Mouse (Mus musculus) embryonic facial prominence, embryonic 14.5 days (tissue): ENCODE results near the gene Muc13. TPM values are rescaled to one million over a fixed set of nuclear protein-coding genes. Genes with fewer than 3 reads are reported as not detected.
A peak's percentile ranks its signal among the peaks of the same experiment; 100 is the strongest.

Experiments
- ATAC-seq: fragments of 200-750 bp; cut with Nextera tagmentation; 2 replicates; pipeline ENCODE4 v1.8.0; 2017; ENCODE audit warnings: low read depth, moderate number of reproducible peaks, moderate TSS enrichment
- DNase-seq: peaks from one replicate; pipeline ENCODE4 v3.0.0-alpha.2; 2015; ENCODE audit warnings: low spot score
- H3K27ac ChIP-seq: fragments of 300-500 bp; sonication (generic); replicated peaks from 2 replicates; pipeline ENCODE4 v1.5.1; 2014; ENCODE audit warnings: low read depth, mild to moderate bottlenecking, low read length, moderate library complexity
- H3K27me3 ChIP-seq: fragments of 300-500 bp; sonication (generic); replicated peaks from 2 replicates; pipeline ENCODE4 v1.6.1; 2014; ENCODE audit warnings: low read length; ENCODE audit not compliant: control insufficient read depth, insufficient read depth
- H3K36me3 ChIP-seq: fragments of 300-500 bp; sonication (generic); 2 replicates; pipeline ENCODE4 v1.6.1; 2014; ENCODE audit warnings: low read length, mixed read lengths; ENCODE audit not compliant: control insufficient read depth, insufficient read depth
- H3K4me1 ChIP-seq: fragments of 300-500 bp; sonication (generic); 2 replicates; pipeline ENCODE4 v1.6.1; 2014; ENCODE audit warnings: antibody characterized with exemption, low read length; ENCODE audit not compliant: control insufficient read depth, insufficient read depth
- H3K4me2 ChIP-seq: fragments of 300-500 bp; sonication (generic); 2 replicates; pipeline ENCODE4 v1.6.1; 2014; ENCODE audit warnings: low read depth, mild to moderate bottlenecking, low read length, moderate library complexity, mixed read lengths
- H3K4me3 ChIP-seq: fragments of 300-500 bp; sonication (generic); 2 replicates; pipeline ENCODE4 v1.5.1; 2014; ENCODE audit warnings: low read depth, mild to moderate bottlenecking, low read length
- H3K9ac ChIP-seq: fragments of 300-500 bp; sonication (generic); 2 replicates; pipeline ENCODE4 v1.6.1; 2014; ENCODE audit warnings: low read depth, mild to moderate bottlenecking, low read length, moderate library complexity, mixed read lengths
- H3K9me3 ChIP-seq: fragments of 300-500 bp; sonication (generic); 2 replicates; pipeline ENCODE4 v1.6.1; 2016; ENCODE audit warnings: low read length; ENCODE audit not compliant: control insufficient read depth
- WGBS: fragments of 180-500 bp; shearing (Covaris S2); extraction: QIAGEN DNeasy Blood & Tissue Kit; methylation state at CpG from one replicate; pipeline ENCODE4 v1.1.7; 2014; 5-methylcytosine and 5-hydroxymethylcytosine counted together
- polyA plus RNA-seq: library from polyadenylated mRNA; unstranded; fragments of >200 nt; fragmentation: Nextera tagmentation; extraction: Ambion mirVana; gene quantifications from 2 replicates; pipeline ENCODE4 v1.2.1, GENCODE M21; 2014

Gene Muc13
- polyA plus RNA-seq, 1 experiment from 2014 or later = not detected

DNA sequence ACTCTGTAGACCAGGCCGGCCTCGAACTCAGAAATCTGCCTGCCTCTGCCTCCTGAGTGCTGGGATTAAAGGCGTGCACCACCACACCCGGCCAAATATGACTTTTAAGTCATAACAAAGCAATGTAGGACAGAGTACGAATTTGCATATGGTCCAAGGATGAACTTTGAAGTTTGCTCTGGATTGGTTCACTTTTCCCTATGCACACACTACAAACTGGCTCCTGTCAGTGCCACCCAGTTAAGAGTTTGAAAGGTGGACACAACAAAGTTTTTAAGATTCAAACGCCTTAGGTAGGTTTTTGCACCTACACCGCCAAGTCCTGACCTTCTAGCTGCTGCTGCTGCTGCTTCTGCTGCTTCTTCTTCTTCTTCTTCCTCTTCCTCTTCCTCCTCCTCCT, 34.7 kb downstream of the Muc13 start:
- ATAC-seq = no peak
- Histone ChIP-seq H3K9ac (no peak overlapping the region), H3K27ac (no peak overlapping the region), H3K9me3 (no peaks in the 10 kb centered on the region), H3K27me3 (no peaks in the 10 kb centered on the region), H3K4me2 (no peak overlapping the region), H3K4me1 (peaks cover 22% of the 10 kb centered on the region), H3K36me3 (no peaks in the 10 kb centered on the region), H3K4me3 (no peak overlapping the region)
- WGBS = 90% methylated on average over 7 of the region's 7 CpGs
- DNase-seq = no peak

DNA sequence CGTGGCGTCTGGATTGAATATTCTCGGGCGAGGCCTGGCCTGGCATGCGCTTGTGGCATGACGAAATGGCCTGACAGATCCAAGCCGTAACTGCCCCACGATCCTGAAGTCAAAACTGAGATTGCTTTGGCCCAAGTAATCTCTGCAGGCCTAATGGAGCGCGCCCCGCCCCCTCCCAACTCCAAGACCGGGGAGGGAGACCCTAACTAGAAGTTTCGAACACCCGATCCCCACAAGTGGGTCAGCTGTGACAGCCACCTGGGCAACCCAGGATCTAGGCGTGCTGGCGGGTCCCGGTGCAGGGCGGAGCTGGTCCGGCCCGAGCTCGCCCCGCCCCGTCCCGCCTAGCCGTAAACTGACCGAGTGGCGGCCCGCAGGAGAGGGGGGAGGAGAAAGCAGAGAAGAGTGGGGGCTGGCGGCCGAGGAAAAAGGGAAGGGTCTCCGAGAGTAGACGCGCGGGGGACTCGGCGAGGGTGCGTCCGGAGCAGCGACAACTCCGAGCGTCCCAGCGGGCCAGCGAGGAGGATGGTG, 35.5 kb downstream of the Muc13 start, which contains the start of gene Itgb5:
Gene Itgb5 (plus strand): TSS at position 365 of the 531 bp plus-strand sequence.
- DNase-seq (peak; percentile 69), ATAC-seq (peak; percentile 76)
- WGBS = 1% methylated on average over 24 of the region's 43 CpGs
- Histone ChIP-seq H3K36me3 (no peaks in the 10 kb centered on the region), H3K4me1 (peaks cover 31% of the 10 kb centered on the region), H3K9ac (peak within 1 kb of the TSS; percentile 92), H3K27ac (peak within 1 kb of the TSS; percentile 91), H3K9me3 (no peaks in the 10 kb centered on the region), H3K27me3 (no peaks in the 10 kb centered on the region), H3K4me3 (peak within 1 kb of the TSS; percentile 89), H3K4me2 (peak within 1 kb of the TSS; percentile 79)

DNA sequence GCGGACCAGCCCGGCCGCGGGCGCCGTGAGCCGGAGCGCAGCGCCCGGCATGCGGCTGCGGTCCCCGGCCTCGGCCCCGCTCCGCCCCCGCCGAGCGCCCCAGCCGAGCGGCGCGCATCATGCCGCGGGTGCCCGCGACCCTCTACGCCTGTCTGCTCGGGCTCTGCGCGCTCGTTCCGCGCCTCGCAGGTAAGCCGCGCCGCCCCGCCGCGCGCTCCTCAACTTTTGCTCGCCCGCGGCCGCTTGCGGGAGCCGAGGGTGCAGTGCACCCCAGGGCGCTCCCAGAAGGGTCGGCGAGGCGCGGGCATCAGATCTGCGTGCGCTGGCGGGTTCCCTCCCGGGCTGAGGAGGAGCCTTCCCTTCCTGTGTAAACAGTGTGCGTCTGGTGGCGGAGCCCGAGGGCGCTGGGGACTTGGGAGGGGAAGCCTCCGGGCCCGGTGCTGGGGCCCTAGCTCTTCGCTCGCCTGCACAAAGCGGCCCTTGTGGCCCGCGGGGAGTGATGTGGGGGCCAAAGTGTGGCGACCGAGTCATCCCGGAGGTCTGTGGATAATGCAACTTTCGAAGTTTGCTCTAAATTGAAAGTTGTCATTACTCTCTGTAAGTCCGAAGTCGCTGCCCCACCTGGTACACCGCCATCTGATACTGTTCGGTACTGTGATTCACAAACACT, 36.1 kb downstream of the Muc13 start:
- H3K9me3 ChIP-seq = no peaks in the 10 kb centered on the region
- H3K36me3 ChIP-seq = no peaks in the 10 kb centered on the region
- no peaks in the 10 kb centered on the region for H3K27me3 ChIP-seq
- WGBS = under 1% methylated on average over 39 of the region's 76 CpGs
- DNase-seq (peak; percentile 68), ATAC-seq (peak; percentile 66)
- peak overlapping the region; percentile 91 for H3K27ac ChIP-seq
- H3K4me3 ChIP-seq = peak overlapping the region; percentile 89
- peak overlapping the region; percentile 92 for H3K9ac ChIP-seq
- peak overlapping the region; percentile 79 for H3K4me2 ChIP-seq
- H3K4me1 ChIP-seq = peaks cover 37% of the 10 kb centered on the region

DNA sequence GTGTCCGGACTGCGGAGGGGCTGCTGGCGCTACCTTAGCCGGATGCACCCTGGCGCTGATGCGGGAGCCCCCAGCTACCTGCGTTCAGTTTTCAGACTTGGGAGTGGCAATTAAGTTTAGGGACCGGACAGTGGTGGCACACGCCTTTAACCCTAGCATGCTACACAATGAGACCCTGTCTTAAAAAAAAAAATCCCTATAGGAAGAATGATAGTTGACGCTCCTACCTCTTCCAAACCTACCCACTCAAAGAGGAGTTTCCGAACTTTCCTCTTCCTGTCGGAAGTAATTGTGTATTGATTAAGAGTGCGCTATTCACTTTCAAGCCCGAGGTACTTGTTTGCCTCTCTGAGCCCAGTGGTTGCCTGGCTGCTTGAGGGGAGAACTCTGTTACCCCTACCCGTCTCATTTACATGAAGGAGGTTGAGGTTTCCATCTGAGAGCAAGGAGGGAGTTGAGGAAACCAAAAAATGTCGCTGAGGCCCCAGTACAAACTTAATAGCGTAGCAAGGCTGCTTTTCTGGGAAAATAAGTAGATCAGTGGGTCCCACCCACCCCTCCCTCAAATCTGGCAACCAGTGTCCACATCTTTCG, 36.8 kb downstream of the Muc13 start:
- Histone ChIP-seq H3K9ac (peak overlapping the region; percentile 92), H3K27me3 (no peaks in the 10 kb centered on the region), H3K4me3 (peak overlapping the region; percentile 89), H3K9me3 (no peaks in the 10 kb centered on the region), H3K27ac (peak overlapping the region; percentile 91), H3K4me1 (peaks cover 38% of the 10 kb centered on the region), H3K36me3 (no peaks in the 10 kb centered on the region), H3K4me2 (peak overlapping the region; percentile 79)
- DNase-seq (no peak), ATAC-seq (no peak)
- WGBS = 3% methylated on average over 18 of the region's 18 CpGs

DNA sequence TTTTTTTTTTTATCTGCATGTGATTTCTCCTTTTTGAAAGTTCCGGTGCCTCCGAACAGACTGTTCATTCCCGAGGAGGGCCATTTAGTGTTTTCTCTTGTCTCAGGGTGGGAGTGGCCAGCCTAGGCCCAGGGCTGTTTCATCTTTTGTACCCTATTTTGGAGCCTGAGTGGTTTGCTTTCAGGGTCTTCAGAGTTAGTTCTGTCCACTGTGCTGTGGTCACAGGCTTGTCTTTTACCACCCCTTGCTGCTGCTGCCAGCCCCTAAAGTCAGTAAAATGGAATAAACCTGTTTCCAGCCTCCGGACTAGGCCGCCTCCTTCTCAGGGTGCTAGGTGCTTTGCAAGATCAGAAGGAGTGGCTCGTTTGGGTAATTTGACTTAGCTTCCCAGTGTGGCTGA, 38.2 kb downstream of the Muc13 start:
- Histone ChIP-seq H3K4me3 (peak overlapping the region; percentile 31), H3K27ac (peak overlapping the region; percentile 86), H3K27me3 (no peaks in the 10 kb centered on the region), H3K9ac (no peak overlapping the region), H3K9me3 (no peaks in the 10 kb centered on the region), H3K36me3 (no peaks in the 10 kb centered on the region), H3K4me1 (peaks cover 38% of the 10 kb centered on the region), H3K4me2 (peak overlapping the region; percentile 79)
- DNase-seq (no peak), ATAC-seq (no peak)
- WGBS = 49% methylated on average over 6 of the region's 6 CpGs

DNA sequence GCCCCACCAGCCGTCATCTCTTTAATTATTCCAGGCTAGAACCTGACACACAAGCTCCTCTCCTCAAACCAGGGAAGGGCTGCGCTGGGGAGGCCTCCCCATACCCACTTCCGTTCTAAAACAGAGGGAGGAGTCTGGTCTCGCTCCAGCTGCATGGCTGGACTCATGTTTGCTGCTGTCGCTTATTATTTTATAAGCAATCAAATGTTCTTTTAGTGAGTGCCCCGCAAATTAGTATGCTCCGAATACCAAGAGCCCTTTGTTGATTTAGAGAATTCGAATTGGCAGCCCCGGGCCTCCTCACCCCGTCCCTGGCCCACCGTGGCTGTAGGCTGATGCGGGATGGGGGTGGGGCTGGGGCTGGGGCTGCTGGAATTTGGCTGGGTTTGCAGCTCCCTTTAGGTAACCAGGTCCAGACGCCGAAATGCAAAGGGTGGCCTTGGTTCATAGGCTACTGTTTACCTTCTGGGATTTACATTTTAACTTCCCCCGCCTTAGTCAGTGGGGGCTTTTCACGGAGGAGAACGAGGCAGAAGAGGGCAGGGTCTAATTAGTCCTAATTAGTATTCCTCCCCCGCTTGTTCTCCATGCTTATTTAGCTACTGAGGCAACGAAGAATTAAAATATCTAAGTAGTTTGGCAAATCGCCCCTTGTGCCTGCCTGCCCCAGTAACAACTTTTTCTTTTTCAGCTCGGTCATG, 39.0 kb downstream of the Muc13 start:
- 2% methylated on average over 21 of the region's 21 CpGs for WGBS
- H3K4me1 ChIP-seq = peaks cover 39% of the 10 kb centered on the region
- no peaks in the 10 kb centered on the region for H3K36me3 ChIP-seq
- H3K4me3 ChIP-seq = peak overlapping the region; percentile 31
- peak overlapping the region; percentile 41 for H3K9ac ChIP-seq
- H3K9me3 ChIP-seq = no peaks in the 10 kb centered on the region
- H3K27ac ChIP-seq = peak overlapping the region; percentile 86
- H3K27me3 ChIP-seq = no peaks in the 10 kb centered on the region
- ATAC-seq (peak; percentile 23; the same call in 1 of the 2 replicates), DNase-seq (peak; percentile 85)
- peak overlapping the region; percentile 79 for H3K4me2 ChIP-seq

DNA sequence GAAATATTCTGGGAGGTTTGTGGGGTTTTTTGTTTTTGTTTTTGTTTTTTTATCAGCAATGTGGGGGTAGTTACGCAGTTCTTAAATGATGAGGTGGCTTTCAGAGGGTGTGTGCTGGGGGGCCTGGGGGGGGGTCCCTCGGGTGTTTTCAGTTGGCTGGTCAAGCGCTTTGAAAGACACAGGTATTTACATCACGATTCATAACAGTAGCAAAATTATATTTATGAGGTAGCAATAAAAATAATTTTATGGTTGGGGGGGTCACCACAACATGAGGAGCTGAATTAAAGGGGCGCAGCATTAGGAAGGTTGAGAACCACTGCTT, 39.6 kb downstream of the Muc13 start:
- H3K4me3 ChIP-seq = peak overlapping the region; percentile 31
- H3K27me3 ChIP-seq = no peaks in the 10 kb centered on the region
- no peak for DNase-seq
- peaks cover 43% of the 10 kb centered on the region for H3K4me1 ChIP-seq
- 9% methylated on average over 5 of the region's 5 CpGs for WGBS
- peak overlapping the region; percentile 79 for H3K4me2 ChIP-seq
- H3K27ac ChIP-seq = peak overlapping the region; percentile 86
- peak overlapping the region; percentile 41 for H3K9ac ChIP-seq
- ATAC-seq = no peak
- H3K9me3 ChIP-seq = no peaks in the 10 kb centered on the region
- no peaks in the 10 kb centered on the region for H3K36me3 ChIP-seq

DNA sequence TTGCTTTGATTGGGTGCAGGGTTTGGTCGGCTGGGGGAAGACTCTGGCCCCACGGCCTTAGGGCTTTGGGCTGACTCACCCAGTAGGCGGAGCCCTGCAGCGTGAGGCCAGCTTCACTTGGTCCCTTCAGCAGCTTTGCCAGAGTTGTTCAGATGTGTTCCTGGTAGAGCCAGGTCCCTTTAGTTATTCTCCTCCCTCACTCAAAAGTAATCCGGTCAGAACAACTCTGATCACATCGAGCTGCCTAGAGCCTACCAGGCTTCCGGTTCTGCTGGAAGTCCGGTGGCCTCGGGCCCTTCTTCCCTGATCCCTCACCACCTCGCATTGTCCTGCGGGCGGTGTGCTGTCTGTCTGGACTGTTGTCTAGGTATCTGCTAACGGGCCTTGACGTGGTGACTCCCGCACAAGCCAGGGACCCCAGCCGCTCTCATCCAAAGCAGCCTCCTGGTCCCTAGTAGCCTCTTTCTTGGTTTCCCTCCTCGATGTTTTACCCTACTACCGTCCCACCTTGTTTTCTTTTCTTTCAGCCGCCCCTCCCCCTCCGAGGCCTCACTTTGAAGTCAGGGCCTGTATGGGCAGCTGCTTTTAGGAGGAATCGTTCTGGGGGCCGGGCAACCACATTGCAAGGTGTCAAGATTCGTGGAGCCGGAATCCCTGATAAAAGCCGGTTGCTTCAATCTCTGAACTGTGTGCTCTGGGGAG, 40.1 kb downstream of the Muc13 start:
- Histone ChIP-seq H3K9me3 (no peaks in the 10 kb centered on the region), H3K36me3 (no peaks in the 10 kb centered on the region), H3K4me1 (peaks cover 43% of the 10 kb centered on the region), H3K4me2 (peak overlapping the region; percentile 79), H3K27me3 (no peaks in the 10 kb centered on the region), H3K9ac (peak overlapping the region; percentile 41), H3K4me3 (peak overlapping the region; percentile 31), H3K27ac (peak overlapping the region; percentile 86)
- ATAC-seq = peak; percentile 36; the same call in 1 of the 2 replicates
- whole genome bisulfite sequencing = 5% methylated on average over 25 of the region's 25 CpGs
- DNase-seq = peak; percentile 78
